Mouse (Mus musculus): ENCODE measurements around the gene Gmnn.

The Gmnn gene

DNA sequence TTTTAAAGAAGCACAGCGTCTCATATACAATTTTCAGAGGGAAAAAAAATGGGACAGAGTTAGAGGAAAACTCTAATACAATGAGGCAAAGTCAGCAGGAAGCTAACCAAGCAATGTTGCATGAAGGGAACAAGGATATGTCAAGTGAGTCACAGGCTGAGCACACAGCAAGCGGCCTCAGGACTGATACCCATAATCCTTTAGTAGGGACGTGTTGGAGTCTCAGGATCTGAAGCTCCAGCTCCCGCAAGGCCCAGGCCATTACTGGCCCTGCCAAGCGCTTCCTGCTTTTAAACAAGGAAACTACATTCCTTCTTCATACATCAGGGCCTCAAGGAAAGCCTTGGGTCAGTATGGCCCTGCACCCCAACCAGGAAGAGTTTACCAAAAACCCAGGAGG, 59.6 kb downstream of the Gmnn start:
- DNase-seq (ENCODE audit: low spot score), result no peak

Measured in spleen, adult 12 weeks (tissue).